Mouse (Mus musculus): Measurements from ENCODE around the gene Gdpd2.

Gdpd2 gene

GRCm38 (mm10) chrX:100729665-100730188 is at the start of gene Gdpd2:
Gene Gdpd2, plus strand, starts transcription at chrX:100729873.
- DNase-seq (ENCODE audit: low read depth): no peak

GRCm38 (mm10) chrX:100686527-100686926 is 43.1 kb upstream of the Gdpd2 start:
- DNase-seq (ENCODE audit: low read depth): no peak

GRCm38 (mm10) chrX:100687360-100688032 is 42.2 kb upstream of the Gdpd2 start:
- no peak for DNase-seq (ENCODE audit: low read depth)

- DNase-seq (ENCODE audit: low read depth): no peak
Observed at GRCm38 (mm10) chrX:100688033-100688370, 41.7 kb upstream of the Gdpd2 start.

GRCm38 (mm10) chrX:100696776-100697175 is 32.9 kb upstream of the Gdpd2 start:
- DNase-seq (ENCODE audit: low read depth): no peak

GRCm38 (mm10) chrX:100708032-100708431 is 21.6 kb upstream of the Gdpd2 start:
- no peak for DNase-seq (ENCODE audit: low read depth)

- no peak for DNase-seq (ENCODE audit: low read depth)
Observed at GRCm38 (mm10) chrX:100716173-100716572, 13.5 kb upstream of the Gdpd2 start.

- DNase-seq (ENCODE audit: low read depth): no peak
Observed at GRCm38 (mm10) chrX:100728947-100729346, 726 bp upstream of the Gdpd2 start.

- DNase-seq (ENCODE audit: low read depth): no peak
Observed at GRCm38 (mm10) chrX:100730266-100730665, 593 bp downstream of the Gdpd2 start.

- no peak for DNase-seq (ENCODE audit: low read depth)
Observed at GRCm38 (mm10) chrX:100734359-100734758, 4.7 kb downstream of the Gdpd2 start.

GRCm38 (mm10) chrX:100738918-100739317 is 9.2 kb downstream of the Gdpd2 start:
- DNase-seq (ENCODE audit: low read depth): no peak

GRCm38 (mm10) chrX:100739443-100739842 is 9.8 kb downstream of the Gdpd2 start:
- DNase-seq (ENCODE audit: low read depth): no peak

- no peak for DNase-seq (ENCODE audit: low read depth)
Observed at GRCm38 (mm10) chrX:100740785-100741184, 11.1 kb downstream of the Gdpd2 start.

- no peak for DNase-seq (ENCODE audit: low read depth)
Observed at GRCm38 (mm10) chrX:100741940-100742339, 12.3 kb downstream of the Gdpd2 start.

GRCm38 (mm10) chrX:100765855-100766254 is 36.2 kb downstream of the Gdpd2 start:
- DNase-seq (ENCODE audit: low read depth): no peak

- no peak for DNase-seq (ENCODE audit: low read depth)
Observed at GRCm38 (mm10) chrX:100767181-100767884, 37.7 kb downstream of the Gdpd2 start, which contains the start of gene Dlg3. Gene Dlg3, plus strand, starts transcription at chrX:100767722.

- DNase-seq (ENCODE audit: low read depth): no peak
Observed at GRCm38 (mm10) chrX:100767885-100768626, 38.4 kb downstream of the Gdpd2 start.

- DNase-seq (ENCODE audit: low read depth): no peak
Observed at GRCm38 (mm10) chrX:100769281-100769680, 39.6 kb downstream of the Gdpd2 start.

GRCm38 (mm10) chrX:100774341-100774811 is 44.7 kb downstream of the Gdpd2 start:
- peak; percentile 32 for DNase-seq (ENCODE audit: low read depth)

GRCm38 (mm10) chrX:100775405-100775804 is 45.7 kb downstream of the Gdpd2 start:
- DNase-seq (ENCODE audit: low read depth): no peak

GRCm38 (mm10) chrX:100776494-100776893 is 46.8 kb downstream of the Gdpd2 start:
- DNase-seq (ENCODE audit: low read depth): peak; percentile 29

- DNase-seq (ENCODE audit: low read depth): peak; percentile 43
Observed at GRCm38 (mm10) chrX:100776985-100777654, 47.4 kb downstream of the Gdpd2 start.

All from c-Kit-positive CD71-positive TER-119-negative erythroid progenitor cells, embryonic 14.5 days (primary cell).